Mouse (Mus musculus) splenic B cell, adult 2 months (primary cell): ENCODE measurements at regions not wholly inside any gene's neighbourhood (a gene's known extent, or its start where the extent isn't known, plus 50 kb on each side); places are given as distances from the start of the nearest gene placed in this dataset.
"Not testable (repeated sequence)": the region's sequence is repeated elsewhere in the genome, so short reads cannot be mapped to it uniquely, and the experiment has no call there.

Source experiments
- DNase-seq: peaks from one replicate; pipeline ENCODE4 v3.0.0-alpha.2; 2011; ENCODE audit warnings: low read depth, low spot score
- H3K27me3 ChIP-seq: 2 replicates; pipeline ENCODE4 v1.6.1; 2012; ENCODE audit warnings: mild to moderate bottlenecking, low read length, moderate library complexity, mixed read lengths; ENCODE audit not compliant: control insufficient read depth, poor library complexity, insufficient read depth, severe bottlenecking
- H3K36me3 ChIP-seq: 2 replicates; pipeline ENCODE4 v1.6.1; 2012; ENCODE audit warnings: mild to moderate bottlenecking, low read length, moderate library complexity, mixed read lengths; ENCODE audit not compliant: control insufficient read depth, poor library complexity, insufficient read depth, severe bottlenecking

DNA sequence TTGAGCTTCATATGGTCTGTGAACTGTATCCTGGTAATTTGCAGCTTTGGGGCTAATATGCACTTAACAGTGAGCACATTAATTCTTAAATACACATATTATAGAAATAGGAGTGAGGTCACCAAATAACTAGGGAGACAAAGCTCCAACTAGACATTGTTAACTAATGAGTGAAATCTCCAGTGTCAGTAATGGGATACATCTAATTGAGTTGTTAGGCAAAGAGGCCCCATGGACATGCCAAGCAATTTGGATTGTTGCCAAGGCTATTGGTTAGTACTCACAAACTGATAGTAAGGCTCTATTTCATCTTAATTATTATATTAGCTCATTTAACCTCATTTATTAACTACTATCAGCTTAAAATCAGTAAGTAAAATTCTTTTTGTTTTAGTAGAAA, 698.5 kb downstream of the Triml1 start:
- Histone ChIP-seq H3K27me3 (no peaks in the 10 kb centered on the region), H3K36me3 (no peaks in the 10 kb centered on the region)
- DNase-seq = no peak

DNA sequence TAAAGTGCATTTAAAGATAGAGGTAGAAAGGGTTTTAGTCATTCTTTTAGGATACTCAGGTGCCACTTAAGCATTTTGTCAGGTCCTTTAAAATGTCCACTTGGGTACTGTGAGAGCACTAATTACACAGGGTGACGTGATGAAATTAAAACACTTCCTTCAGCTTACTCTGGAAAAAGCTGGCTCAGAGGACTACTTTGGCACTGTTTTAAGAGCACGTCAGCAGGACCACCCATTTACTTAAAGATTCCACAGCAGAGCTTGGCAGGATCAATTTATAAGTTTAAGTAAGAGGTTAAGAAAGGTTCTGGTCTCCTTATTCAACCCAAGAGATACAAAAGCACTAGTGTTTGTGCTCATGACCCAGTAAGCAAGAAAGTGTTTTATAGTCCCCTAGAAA, 738.7 kb downstream of the Triml1 start:
- no peak for DNase-seq
- no peaks in the 10 kb centered on the region for H3K36me3 ChIP-seq
- H3K27me3 ChIP-seq = no peaks in the 10 kb centered on the region

DNA sequence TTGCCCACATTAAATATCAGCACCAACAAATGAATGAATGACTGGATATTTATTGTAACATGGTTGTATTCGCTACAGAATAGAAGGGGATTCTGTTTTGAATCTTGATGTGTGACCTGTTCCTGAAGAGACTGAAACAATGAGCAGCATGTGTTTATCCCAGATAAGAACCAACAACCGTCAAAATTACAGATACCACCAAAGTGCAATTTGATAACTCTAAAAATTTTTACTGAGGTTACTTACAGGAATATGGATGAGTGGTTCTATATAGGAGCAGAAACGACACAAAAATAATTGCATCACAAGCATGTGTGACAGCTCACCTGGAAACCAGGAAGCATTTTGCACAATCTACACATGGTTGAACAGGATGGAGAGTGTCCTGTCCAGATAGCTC, 744.4 kb downstream of the Triml1 start:
- DNase-seq = no peak
- no peaks in the 10 kb centered on the region for H3K36me3 ChIP-seq
- no peaks in the 10 kb centered on the region for H3K27me3 ChIP-seq

DNA sequence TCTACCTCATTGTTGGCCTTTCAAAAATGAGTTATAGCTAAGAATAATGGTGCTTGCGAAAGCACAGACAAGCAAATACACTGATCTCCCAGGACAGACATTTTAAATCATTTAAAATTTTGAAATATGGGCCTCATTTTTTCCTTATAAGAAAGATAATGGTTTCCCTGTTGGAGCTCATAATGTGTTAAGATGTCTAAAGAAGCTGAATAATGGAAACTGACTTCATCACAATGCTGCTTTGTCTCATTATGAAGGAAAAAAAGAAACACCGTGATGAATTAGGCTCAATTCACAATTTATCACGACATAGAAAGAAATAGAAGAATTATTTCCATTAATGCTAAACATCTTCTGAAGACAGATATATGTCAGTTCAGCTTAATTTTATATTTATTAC, 752.5 kb downstream of the Triml1 start:
- no peak for DNase-seq
- H3K36me3 ChIP-seq = no peaks in the 10 kb centered on the region
- H3K27me3 ChIP-seq = no peaks in the 10 kb centered on the region

DNA sequence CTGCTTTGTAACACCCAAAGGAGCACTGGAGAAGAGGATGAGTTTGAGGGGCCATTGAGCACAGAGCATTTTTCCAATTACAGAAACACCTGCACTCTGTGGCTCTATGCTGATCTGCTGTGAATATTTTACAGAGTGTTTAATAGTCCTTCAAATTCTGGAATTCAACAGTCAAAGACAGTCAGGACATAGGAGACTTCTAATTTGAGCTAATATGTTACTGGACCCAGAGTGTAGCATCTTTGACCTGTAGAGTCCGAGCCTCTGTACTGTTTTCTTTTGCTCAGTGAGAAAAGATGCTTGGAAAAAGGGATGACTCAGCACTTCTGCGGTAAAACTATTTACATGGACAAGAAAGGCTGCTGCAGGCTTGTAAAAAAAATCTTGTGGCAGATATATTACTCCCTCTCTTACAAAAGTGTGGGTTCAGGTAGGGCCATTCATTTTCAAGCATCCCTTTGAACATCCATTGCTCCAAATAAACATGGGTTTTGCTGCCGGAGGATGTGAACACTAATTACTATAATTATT, 793.1 kb downstream of the Triml1 start:
- no peaks in the 10 kb centered on the region for H3K36me3 ChIP-seq
- no peak for DNase-seq
- no peaks in the 10 kb centered on the region for H3K27me3 ChIP-seq

DNA sequence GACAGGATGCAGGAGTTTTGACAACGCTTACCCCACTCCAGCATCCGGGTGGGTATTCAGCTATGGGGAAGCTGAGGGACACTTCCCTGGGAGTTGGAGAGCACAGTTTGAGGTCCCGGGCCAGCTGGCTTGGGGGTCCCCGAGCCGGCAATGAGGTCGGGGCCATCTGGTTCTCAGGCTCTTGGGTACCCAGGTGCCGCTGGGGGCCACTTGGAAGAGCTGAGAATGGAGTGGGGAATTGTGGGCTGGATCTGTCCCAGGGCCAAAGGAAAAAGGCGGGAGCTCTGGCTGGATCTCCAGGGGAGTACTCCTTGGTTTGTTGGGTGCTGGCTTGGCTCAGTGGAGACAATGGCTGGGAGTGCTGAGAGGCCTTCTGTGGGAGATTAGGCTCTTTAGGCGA, 806.6 kb downstream of the Triml1 start:
- no peaks in the 10 kb centered on the region for H3K36me3 ChIP-seq
- DNase-seq = no peak
- H3K27me3 ChIP-seq = no peaks in the 10 kb centered on the region

DNA sequence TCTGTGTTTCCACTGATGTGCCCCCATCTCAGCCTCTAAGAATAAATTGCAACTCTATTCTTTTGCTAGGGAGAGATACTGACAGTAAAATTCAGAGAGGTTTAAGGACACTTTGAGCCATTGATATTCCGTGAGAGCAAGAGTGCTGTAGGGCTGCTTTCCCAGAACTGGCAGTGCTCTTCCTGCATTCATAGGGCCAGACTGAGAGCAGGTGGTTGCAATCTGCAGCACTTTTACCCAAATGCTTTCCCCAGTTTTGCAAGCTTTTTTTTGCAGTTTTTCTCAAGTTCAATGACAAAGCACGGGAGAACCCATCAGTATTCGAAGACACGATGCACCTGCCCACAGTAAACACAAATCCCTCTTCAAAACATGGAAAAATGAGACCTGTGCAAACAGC, 816.6 kb downstream of the Triml1 start:
- H3K36me3 ChIP-seq = no peaks in the 10 kb centered on the region
- no peak for DNase-seq
- H3K27me3 ChIP-seq = no peaks in the 10 kb centered on the region

DNA sequence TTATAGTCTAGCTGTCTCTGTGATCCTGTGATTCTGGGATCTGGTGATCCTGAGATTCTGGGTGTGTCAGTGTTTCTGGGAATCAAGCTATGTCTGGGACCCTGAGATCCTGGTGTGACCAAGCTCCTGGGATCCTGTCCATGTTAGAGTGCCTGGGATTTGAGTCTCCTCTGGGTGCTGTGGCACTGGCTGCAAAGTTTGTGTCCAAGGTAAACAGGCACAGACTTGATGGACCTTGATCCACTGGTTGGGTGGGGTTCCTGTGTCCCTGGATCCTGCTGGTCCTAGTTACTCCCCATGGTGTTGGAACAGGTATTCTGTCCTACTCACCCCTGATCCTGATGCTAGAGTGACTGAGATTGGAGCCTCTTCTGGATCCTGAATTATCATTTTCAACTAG, 818.4 kb downstream of the Triml1 start:
- DNase-seq = no peak
- no peaks in the 10 kb centered on the region for H3K27me3 ChIP-seq
- H3K36me3 ChIP-seq = no peaks in the 10 kb centered on the region

DNA sequence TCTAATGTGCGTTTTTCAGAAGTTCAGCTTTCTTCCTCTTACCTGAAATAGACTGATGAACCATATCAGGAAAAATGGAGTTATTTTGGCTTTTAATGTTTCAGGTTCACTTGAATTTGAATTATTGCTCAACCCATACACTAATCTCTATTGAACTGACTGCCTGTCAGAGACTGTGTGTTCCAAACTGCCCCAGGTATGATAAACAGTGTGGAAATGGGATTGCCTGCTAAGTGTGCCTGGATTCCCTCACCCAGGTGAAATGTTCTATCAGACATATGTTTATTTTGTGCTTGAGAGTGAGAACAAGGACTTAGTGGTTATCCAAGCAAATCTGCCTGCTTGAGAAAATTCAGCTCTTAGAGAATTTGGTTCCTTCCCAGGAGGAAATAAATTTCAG, 830.2 kb downstream of the Triml1 start:
- Histone ChIP-seq H3K27me3 (no peaks in the 10 kb centered on the region), H3K36me3 (no peaks in the 10 kb centered on the region)
- DNase-seq = no peak

DNA sequence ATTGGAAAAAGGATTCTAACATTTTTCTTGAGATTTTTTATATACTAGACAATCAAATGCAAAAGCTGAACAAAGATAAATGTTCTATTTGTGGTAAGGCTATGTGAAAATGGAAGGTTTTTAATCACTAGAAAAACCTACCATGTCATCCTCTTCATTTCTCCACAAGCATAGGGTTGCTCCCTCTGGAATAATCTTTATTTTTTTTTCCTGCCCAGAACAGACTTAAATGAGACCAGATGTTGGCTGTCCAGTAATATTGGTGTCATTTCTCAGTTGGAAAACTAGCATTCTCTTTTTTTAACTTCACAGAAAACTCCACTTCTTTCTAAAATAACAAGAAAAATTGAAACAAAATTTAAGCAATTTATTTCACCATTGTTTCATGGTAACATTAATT, 849.9 kb downstream of the Triml1 start:
- DNase-seq = no peak
- Histone ChIP-seq H3K27me3 (no peaks in the 10 kb centered on the region), H3K36me3 (no peaks in the 10 kb centered on the region)

DNA sequence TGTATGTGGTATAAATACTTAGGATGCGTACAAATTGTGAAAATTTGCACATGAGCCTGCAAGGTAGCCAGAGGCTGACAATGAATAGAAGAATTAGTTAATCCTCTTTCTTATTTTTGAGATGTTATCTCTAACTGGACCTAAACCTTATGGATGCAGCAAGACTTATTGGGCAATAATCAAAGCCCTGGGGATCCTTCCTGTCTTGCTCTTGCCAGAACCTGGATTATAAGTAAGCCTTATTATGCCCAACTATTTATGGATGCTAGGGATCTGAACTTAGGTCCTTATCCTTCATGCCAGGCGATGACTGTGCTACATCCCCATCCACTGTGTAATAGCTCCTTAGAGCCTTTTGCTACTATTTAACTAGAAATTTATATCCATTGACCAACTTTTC, 859.3 kb downstream of the Triml1 start:
- no peak for DNase-seq
- no peaks in the 10 kb centered on the region for H3K27me3 ChIP-seq
- H3K36me3 ChIP-seq = no peaks in the 10 kb centered on the region

DNA sequence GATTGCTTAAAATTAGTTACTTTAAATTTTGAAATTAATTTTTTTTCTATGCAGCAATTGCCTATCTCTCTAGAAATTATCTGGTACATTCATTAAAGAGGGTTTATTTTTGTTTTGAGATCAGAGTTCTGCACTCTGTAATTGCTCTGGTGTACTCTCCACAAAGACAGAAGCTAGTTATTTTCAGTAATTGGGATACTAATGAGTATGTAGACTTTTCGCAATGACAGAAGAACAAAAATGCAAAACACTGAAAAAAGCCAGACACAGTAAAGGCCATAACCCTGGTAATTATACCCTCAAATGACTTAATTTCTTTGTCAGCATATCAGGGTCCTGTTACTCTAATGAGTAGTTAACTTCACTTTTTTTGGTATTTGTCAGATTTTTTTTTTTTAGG, 836.5 kb upstream of the Frg1 start:
- Histone ChIP-seq H3K27me3 (no peaks in the 10 kb centered on the region), H3K36me3 (no peaks in the 10 kb centered on the region)

DNA sequence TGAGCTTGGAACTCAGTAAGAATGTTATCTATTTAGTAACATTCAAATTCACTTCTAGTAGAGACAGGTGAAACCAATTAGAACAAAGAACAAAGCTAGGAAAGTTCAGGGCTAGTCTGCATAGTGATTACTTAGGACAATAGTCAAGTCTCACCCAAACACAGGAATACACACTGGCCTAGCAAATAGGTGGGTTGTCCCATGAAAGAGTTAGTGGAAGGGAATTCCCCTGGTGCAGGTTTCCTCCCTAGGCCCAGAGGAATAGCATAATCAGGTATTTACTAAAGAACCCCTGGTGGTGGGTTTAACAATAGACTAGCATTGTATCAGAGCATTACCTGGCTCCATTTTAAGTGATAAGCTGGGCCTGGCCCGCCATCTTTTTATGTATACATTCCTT, 825.4 kb upstream of the Frg1 start:
- H3K27me3 ChIP-seq, H3K36me3 ChIP-seq, DNase-seq: not testable (repeated sequence)

More for the DNA sequence above, 836.5 kb upstream of the Frg1 start:
- no peak for DNase-seq

DNA sequence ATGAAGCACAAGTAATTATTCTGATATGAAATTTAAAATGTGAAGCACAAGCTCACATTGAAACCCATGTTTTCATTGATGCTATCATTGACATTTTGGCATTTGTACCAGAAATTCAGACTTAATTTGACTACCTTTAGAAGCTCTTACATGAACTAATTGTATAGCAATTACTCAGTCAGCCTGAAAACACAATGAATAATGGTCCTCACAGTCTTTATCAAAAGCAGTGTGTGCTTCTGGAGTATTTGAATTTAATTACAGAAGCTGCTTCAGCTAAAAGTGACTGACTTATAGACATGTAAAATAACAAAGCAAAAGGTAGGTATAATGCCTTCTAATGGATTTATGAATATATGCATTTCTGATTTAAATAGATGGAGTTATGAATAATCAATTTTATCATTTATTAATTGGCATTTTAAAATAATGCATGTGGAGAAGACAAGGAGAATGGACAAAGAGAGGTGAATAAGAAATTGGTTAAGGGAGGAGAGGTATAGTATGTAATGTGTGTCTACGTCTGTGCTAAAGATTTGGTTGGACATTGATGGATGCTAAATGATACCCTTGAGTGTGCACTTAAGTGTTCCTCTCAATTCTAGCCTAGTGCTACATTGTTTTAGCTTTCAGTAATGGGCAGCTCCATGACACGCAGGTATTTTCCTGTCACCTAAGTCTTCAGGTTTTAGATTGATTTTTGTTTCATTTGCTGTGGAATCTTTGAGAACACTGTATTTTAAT, 803.2 kb upstream of the Frg1 start:
- no peak for DNase-seq
- Histone ChIP-seq H3K27me3 (no peaks in the 10 kb centered on the region), H3K36me3 (no peaks in the 10 kb centered on the region)

DNA sequence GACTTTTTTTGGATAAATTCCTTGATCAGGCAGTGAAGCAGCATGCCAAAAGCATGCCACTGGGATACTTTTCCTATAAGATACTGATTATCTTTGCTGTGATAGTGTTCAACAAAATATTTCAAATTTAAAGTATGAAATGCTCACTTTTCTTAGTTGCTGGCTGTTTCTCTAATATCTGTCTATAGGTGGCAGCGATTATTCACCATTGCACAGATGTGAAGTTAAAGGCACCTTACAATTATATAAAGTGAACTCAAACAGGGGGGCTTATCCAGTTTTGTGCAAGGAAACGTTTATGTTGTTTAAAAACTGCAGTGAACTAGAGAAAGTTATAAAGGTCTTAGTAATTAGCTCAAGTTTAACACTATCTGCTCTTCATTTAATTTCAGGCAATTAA, 794.1 kb upstream of the Frg1 start:
- no peaks in the 10 kb centered on the region for H3K36me3 ChIP-seq
- DNase-seq = no peak
- no peaks in the 10 kb centered on the region for H3K27me3 ChIP-seq

DNA sequence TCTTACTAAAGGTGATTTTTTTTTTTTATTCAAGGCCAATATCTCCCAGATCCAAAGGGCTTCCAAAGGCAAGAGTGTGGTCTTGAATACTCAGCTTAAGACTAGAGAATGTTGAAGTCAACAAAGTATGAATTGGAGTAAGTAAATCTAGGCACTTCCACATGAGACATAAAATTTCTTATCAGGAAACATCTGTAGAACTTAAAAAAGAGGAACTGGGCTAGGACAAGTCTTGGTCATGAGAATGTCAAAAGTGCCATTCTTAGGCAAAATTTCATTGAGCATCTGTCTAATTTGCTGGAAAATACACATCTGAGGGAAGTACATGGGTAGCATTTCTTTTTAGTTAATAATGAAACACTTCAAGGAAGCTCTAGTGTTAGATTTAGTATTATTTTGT, 793.1 kb upstream of the Frg1 start:
- H3K36me3 ChIP-seq = no peaks in the 10 kb centered on the region
- H3K27me3 ChIP-seq = no peaks in the 10 kb centered on the region
- no peak for DNase-seq
